Mouse (Mus musculus) ES-Bruce4 (cell line): ENCODE measurements around the gene Map3k4. TPM values are rescaled to one million over a fixed set of nuclear protein-coding genes. Genes with fewer than 3 reads are reported as not detected.
A peak's percentile ranks its signal among the peaks of the same experiment; 100 is the strongest.
"Not testable (repeated sequence)": the region's sequence is repeated elsewhere in the genome, so short reads cannot be mapped to it uniquely, and the experiment has no call there.

ENCODE experiments used
- H3K27ac ChIP-seq: 2 replicates; pipeline ENCODE4 v1.5.1; 2012; ENCODE audit warnings: low read length, inconsistent platforms; ENCODE audit not compliant: insufficient read depth
- H3K27me3 ChIP-seq: 2 replicates; pipeline ENCODE4 v1.6.1; 2012; ENCODE audit warnings: mild to moderate bottlenecking, low read length, inconsistent platforms; ENCODE audit not compliant: control insufficient read depth, poor library complexity, insufficient read depth, severe bottlenecking
- H3K36me3 ChIP-seq: 2 replicates; pipeline ENCODE4 v1.6.1; 2012; ENCODE audit warnings: inconsistent platforms, mild to moderate bottlenecking, low read length, moderate library complexity; ENCODE audit not compliant: control insufficient read depth, poor library complexity, insufficient read depth, severe bottlenecking
- H3K4me1 ChIP-seq: one replicate; pipeline ENCODE4 v1.8.1; 2011; ENCODE audit warnings: low read length; ENCODE audit not compliant: control insufficient read depth, insufficient read depth
- H3K4me3 ChIP-seq: 2 replicates; pipeline ENCODE4 v1.5.1; 2011; ENCODE audit warnings: low read depth, mild to moderate bottlenecking, low read length
- H3K9ac ChIP-seq: 2 replicates; pipeline ENCODE4 v1.6.1; 2012; ENCODE audit warnings: low read depth, mild to moderate bottlenecking, inconsistent platforms; ENCODE audit not compliant: poor library complexity, severe bottlenecking
- H3K9me3 ChIP-seq: replicated peaks from 2 replicates; pipeline ENCODE4 v1.6.1; 2012; ENCODE audit warnings: mild to moderate bottlenecking, low read length, inconsistent platforms; ENCODE audit not compliant: control insufficient read depth, poor library complexity, insufficient read depth, severe bottlenecking
- CTCF ChIP-seq: IDR thresholded peaks from one replicate; pipeline ENCODE4 v1.8.1; 2011; ENCODE audit warnings: low read depth, low read length
- EP300 ChIP-seq: IDR thresholded peaks from 2 replicates; pipeline ENCODE4 v1.6.1; 2011; ENCODE audit warnings: low read depth, low read length; ENCODE audit not compliant: insufficient read depth
- POLR2A ChIP-seq: IDR thresholded peaks from one replicate; pipeline ENCODE4 v1.8.1; 2011; ENCODE audit warnings: low read length; ENCODE audit not compliant: insufficient read depth
- polyA plus RNA-seq: library from polyadenylated mRNA; stranded (reverse); fragments of >200 nt; gene quantifications from 2 replicates; pipeline ENCODE4 v1.2.4, GENCODE M21; 2011; ENCODE audit warnings: low read depth; ENCODE audit not compliant: missing spikeins, insufficient read depth, insufficient read length

Gene Map3k4
- polyA plus RNA-seq, 1 experiment: 44.3 TPM

DNA sequence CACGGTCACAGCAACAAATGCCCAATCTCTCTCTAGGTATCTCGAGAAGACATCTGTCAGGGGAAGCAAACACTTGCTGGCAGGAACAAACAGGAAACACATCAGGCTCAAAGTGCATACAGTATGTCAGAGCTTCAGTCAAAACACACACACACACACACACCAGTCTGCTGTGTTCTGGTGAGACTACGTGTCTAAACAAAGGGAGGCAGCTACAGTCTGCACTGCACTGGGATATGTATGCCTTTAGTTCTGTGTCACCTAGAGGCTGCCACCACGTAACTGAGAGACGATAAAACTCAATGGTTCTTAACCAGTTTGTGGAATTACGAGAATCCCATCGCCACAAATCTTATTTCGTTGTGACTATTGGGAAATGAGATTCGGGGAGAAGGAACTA lies 88.8 kb downstream of the Map3k4 start:
- no peak overlapping the region for H3K27ac ChIP-seq
- no peak overlapping the region for H3K4me3 ChIP-seq
- H3K36me3 ChIP-seq: peaks cover 7% of the 10 kb centered on the region
- H3K9me3 ChIP-seq: no peaks in the 10 kb centered on the region
- no peaks in the 10 kb centered on the region for H3K27me3 ChIP-seq
- H3K9ac ChIP-seq: no peak overlapping the region
- H3K4me1 ChIP-seq: no peaks in the 10 kb centered on the region
- TF ChIP-seq EP300 (no peak), POLR2A (no peak), CTCF (no peak)

DNA sequence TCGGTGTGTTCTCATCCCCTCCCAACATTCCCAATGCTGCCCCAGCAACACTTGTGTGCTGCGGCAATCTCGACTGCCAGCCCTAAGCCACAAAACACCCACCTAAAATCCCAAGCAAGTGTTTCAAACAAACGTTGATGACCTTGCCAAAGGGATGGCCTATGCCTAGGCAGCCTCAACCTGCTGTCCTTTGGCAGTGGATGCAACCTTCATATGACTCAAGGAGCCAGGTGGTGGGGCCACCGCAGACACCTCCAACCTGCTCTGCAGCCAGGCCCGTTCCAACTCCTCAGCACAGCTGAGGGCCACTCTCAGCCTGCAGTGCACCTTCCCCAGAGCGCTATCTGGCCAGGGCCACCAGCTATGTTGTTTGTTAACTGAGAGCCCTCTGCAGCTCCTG lies 90.1 kb downstream of the Map3k4 start:
- no peaks in the 10 kb centered on the region for H3K9me3 ChIP-seq
- H3K4me1 ChIP-seq: peaks cover 4% of the 10 kb centered on the region
- TF ChIP-seq CTCF: no peak
- TF ChIP-seq POLR2A: no peak
- TF ChIP-seq EP300: no peak
- no peak overlapping the region for H3K4me3 ChIP-seq
- H3K36me3 ChIP-seq: peaks cover 7% of the 10 kb centered on the region
- H3K9ac ChIP-seq: no peak overlapping the region
- no peaks in the 10 kb centered on the region for H3K27me3 ChIP-seq
- no peak overlapping the region for H3K27ac ChIP-seq

DNA sequence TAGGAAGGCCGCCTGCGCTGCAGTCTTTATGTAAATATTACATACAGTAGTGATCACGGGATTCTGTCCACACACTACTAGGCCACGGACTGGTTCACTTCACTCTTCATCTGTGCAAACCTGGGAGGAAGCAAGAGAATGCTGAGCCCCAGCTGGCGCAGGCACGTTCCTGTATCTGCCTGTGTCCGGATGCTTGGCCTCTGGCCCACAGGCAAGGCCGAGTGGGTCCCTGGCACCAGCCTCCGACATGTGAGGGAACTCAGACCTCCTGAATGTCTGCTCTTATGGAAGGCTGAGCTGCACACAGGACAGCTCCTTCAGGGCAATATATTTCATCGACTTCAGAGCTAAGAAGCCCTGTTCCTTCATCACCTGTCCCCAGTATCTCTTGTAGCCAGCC lies 90.6 kb downstream of the Map3k4 start:
- H3K36me3 ChIP-seq: peaks cover 7% of the 10 kb centered on the region
- H3K4me3 ChIP-seq: no peak overlapping the region
- peaks cover 4% of the 10 kb centered on the region for H3K4me1 ChIP-seq
- no peaks in the 10 kb centered on the region for H3K27me3 ChIP-seq
- TF ChIP-seq POLR2A: no peak
- no peak for TF ChIP-seq CTCF
- TF ChIP-seq EP300: no peak
- no peaks in the 10 kb centered on the region for H3K9me3 ChIP-seq
- H3K9ac ChIP-seq: no peak overlapping the region
- H3K27ac ChIP-seq: no peak overlapping the region

DNA sequence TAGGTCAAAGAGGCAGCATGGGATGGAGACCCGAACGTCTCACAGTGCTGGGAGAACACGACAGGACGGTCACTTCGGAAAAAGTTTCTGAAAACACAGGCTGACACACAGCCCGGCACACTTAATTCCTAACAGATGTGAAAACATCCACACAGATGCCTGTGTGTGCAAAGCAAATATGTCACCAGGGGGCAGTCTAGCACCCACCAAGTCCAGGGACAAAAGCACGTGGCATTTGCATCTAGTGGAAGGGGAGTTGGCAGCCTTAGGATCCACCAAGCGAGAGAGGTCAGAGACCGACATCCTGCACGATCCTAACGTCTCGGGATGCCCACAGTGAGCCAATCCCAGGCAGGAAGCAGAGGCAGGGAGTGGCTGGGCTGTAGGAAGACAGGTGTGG lies 92.0 kb downstream of the Map3k4 start:
- Histone ChIP-seq H3K27ac (no peak overlapping the region), H3K9me3 (no peaks in the 10 kb centered on the region), H3K27me3 (no peaks in the 10 kb centered on the region), H3K4me3 (no peak overlapping the region), H3K36me3 (peaks cover 5% of the 10 kb centered on the region; the same call in 1 of the 2 replicates), H3K4me1 (peaks cover 4% of the 10 kb centered on the region), H3K9ac (no peak overlapping the region)
- no peak for TF ChIP-seq EP300
- peak; percentile 41 for TF ChIP-seq CTCF
- TF ChIP-seq POLR2A: no peak

DNA sequence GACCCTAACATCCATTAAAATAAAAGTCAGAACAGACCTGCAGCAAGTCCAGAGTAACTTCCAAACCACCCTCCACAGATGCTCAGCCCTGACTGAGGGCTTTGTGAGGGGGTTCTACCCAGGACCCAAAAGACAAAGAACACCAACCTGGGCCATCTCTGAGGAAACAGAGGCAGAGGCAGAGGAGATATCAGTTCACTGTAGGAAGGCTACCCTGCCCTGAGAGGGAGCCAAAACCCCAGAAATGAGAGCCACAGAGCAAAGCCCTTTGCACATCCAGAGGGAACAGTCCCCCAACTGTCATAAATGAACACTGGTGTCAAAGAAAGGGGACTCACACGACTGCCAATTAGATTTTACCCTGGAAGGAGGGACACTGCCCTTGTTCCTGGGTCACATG lies 93.4 kb downstream of the Map3k4 start:
- no peak overlapping the region for H3K4me3 ChIP-seq
- peaks cover 4% of the 10 kb centered on the region for H3K4me1 ChIP-seq
- no peaks in the 10 kb centered on the region for H3K27me3 ChIP-seq
- 0 out of 2 replicates have a peak, but pooled peaks cover 5% of the 10 kb centered on the region for H3K36me3 ChIP-seq
- no peaks in the 10 kb centered on the region for H3K9me3 ChIP-seq
- no peak overlapping the region for H3K9ac ChIP-seq
- TF ChIP-seq EP300 (no peak), POLR2A (no peak), CTCF (no peak)
- no peak overlapping the region for H3K27ac ChIP-seq

DNA sequence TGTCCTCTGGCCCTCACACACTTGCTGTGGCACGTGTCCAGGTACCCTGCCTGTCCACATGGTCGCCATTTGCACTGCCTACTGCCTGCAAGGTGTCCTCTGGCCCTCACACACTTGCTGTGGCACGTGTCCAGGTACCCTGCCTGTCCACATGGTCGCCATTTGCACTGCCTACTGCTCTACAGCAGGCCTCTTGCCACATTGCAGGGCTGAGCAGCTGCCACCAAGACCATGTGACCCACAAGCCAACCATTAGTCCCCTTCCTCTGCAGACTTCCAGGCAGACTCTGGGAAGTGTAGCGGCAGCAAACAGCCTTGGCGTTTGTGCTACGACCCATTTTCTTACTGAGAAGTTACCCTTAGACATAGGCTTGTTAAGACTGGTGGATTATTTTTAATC lies 94.0 kb downstream of the Map3k4 start:
- H3K9me3 ChIP-seq, H3K4me1 ChIP-seq, H3K27me3 ChIP-seq, H3K36me3 ChIP-seq, H3K27ac ChIP-seq, H3K4me3 ChIP-seq, H3K9ac ChIP-seq: not testable (repeated sequence)
